Mouse (Mus musculus) liver, postnatal 0 days (tissue): ENCODE results near the gene Sod3.

Experiments
- CTCF ChIP-seq: sonication (generic); IDR thresholded peaks from 2 replicates; pipeline ENCODE4 v1.5.1; 2016; ENCODE audit warnings: antibody characterized with exemption, low read depth
- EP300 ChIP-seq: IDR thresholded peaks from 2 replicates; pipeline ENCODE4 v1.6.1; 2016; ENCODE audit warnings: antibody characterized with exemption, low read depth, mild to moderate bottlenecking

DNA sequence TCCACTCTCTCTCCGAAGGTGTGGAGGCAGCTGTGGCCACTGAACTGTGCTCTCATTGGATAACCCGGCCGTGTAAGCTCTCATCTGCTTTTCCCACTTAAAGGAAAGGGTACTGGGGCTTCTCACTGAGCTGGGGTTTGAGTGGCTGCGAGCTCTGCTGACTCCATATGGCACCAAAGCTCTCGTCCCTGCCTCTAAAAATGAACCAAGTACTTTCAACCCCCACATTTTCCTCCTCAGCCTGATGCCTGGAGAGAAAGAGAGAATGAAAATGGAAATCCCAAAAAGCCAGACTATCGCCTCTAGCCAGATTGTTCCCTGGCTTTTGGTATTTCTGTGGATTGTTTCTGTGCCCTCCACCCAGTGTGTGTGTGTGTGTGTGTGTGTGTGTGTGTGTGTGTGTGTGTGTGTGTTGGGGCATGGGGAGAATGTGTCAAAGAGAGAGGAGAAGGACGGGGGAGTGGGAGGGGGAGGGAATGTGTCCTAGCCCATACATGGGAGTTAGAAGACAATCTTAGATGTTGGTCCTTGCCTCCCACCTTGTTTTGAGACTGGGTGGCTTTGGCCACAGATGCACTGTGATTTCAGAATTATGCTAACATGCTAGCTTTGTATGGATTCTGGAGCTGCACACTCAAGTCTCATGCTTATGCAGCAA, 24.6 kb downstream of the Sod3 start:
- TF ChIP-seq EP300 (no peak), CTCF (no peak)
